Mouse (Mus musculus): ENCODE measurements around the gene Abcb8. TPM values are rescaled to one million over a fixed set of nuclear protein-coding genes. Genes with fewer than 3 reads are reported as not detected.

The Abcb8 gene
- 46.2 TPM for polyA plus RNA-seq (2015; fragmentation: Illumina TruSeq; extraction: RNeasy Lipid Tissue Mini Kit (QIAGEN cat#74804); ENCODE audit: low read depth, low replicate concordance)

GRCm38 (mm10) chr5:24393392-24393997, at the start of gene Abcb8:
Abcb8 (plus strand) TSS chr5:24393663.

DNA sequence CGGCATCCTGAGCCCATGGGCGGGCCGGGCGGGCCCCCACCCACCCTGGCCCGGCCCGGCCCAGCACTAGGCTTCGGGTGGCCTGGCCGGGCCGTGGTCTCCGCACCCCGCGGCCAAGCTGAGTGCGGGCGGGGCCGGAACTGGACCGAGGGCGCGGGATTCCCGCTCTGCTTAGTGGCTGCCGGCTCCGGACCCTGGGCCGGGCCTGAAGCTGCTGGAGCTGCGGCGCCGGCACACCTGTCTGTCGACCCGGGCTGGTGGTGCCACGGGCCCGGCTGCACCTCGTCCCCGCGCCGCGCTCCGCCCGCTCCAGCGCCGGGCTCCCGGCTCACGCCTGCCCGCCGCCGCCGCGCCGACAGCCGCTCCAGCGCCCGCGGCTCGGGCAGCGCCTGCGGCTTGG, 42.2 kb upstream of the Abcb8 start, which contains the start of gene Kcnh2:
Gene Kcnh2 (minus strand): TSS at position 327 of the 400 bp plus-strand sequence.

DNA sequence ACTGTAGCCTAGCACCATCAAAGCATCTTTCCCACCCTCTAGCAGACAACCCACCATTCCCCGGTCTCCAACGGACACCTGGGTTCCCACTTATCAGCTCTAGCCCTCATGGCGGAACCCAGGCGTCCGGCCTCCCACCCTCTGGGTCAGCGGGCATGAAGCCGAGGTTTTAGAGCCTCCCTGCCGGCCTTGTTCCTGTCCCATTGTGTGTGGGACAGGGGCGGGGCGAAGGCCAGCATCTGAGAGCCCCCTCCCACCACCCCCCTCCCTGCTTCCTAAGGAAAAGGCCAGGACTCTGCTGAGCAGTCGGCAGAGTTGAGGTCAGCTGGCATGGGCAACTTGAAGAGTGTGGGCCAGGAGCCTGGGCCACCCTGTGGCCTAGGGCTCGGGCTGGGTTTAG, 29.0 kb upstream of the Abcb8 start, which contains the start of gene Nos3:
Gene Nos3 (plus strand): TSS at position 303 of the 400 bp plus-strand sequence.

GRCm38 (mm10) chr5:24391864-24392263, 1.6 kb upstream of the Abcb8 start, which contains the start of gene Atg9b:
Atg9b (minus strand) TSS chr5:24392143.

GRCm38 (mm10) chr5:24413042-24413693, 19.7 kb downstream of the Abcb8 start, which contains the start of gene Asic3:
Asic3 (plus strand) TSS chr5:24413392.

GRCm38 (mm10) chr5:24423129-24424003, 29.9 kb downstream of the Abcb8 start, which contains the start of the genes Cdk5 and Slc4a2:
Cdk5 (minus strand) TSS chr5:24423530.
Slc4a2 (plus strand) TSS chr5:24423837.

GRCm38 (mm10) chr5:24444746-24445427, 51.4 kb downstream of the Abcb8 start, which contains the start of gene Fastk:
Fastk (minus strand) TSS chr5:24445287.

DNA sequence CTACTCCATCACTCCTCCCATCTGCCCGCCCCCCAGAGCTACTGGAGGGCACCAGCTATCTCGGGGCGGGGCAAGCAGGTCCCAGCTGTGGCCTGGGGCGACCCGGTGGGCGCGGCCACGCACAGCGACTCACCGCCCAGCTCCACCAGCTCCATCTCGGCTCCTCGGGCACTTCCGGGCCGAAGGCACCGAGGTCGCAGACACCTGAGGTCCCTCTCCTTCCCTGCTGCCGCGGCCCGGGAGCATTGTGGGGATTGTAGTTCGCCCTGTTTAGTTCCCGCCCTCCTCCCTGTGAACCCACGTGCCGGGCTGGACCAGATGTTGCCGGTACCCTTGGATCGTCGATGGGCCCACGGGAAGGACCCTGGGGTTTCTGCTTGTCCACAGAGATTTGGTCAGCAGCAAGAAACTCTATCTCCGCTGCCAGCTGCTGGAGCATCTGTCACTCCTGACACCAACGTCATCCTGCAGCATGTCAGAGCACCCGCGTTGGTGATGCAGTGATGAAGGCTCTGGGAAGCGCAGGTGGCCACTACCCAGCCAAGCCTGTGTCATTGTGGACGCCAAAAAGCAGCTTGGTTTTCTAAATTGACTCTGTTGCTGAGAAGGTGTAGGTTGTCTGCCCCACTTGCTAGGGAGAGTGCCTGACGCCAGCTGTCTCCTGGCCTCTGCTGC, 54.3 kb downstream of the Abcb8 start, which contains the start of gene Tmub1:
Gene Tmub1 (minus strand): TSS at position 231 of the 675 bp plus-strand sequence.

GRCm38 (mm10) chr5:24452030-24452690, 58.7 kb downstream of the Abcb8 start, which contains the start of gene Agap3:
Agap3 (plus strand) TSS chr5:24452177.

Other genes starting within 250 kb of the Abcb8 start
- gene Nupl2, start 228.7 kb upstream of the Abcb8 start, polyA plus RNA-seq (2015; fragmentation: Illumina TruSeq; extraction: RNeasy Lipid Tissue Mini Kit (QIAGEN cat#74804); ENCODE audit: low read depth, low replicate concordance), result 8.6 TPM
- gene Kcnh2, start 42.1 kb upstream of the Abcb8 start, polyA plus RNA-seq (2015; fragmentation: Illumina TruSeq; extraction: RNeasy Lipid Tissue Mini Kit (QIAGEN cat#74804); ENCODE audit: low read depth, low replicate concordance), result 22.7 TPM
- 5.9 TPM for gene Nos3, start 28.9 kb upstream of the Abcb8 start, polyA plus RNA-seq (2015; fragmentation: Illumina TruSeq; extraction: RNeasy Lipid Tissue Mini Kit (QIAGEN cat#74804); ENCODE audit: low read depth, low replicate concordance)
- gene Atg9b, start 1.5 kb upstream of the Abcb8 start, polyA plus RNA-seq (2015; fragmentation: Illumina TruSeq; extraction: RNeasy Lipid Tissue Mini Kit (QIAGEN cat#74804); ENCODE audit: low read depth, low replicate concordance), result 6.0 TPM
- 0.19 TPM for gene Asic3, start 19.7 kb downstream of the Abcb8 start, polyA plus RNA-seq (2015; fragmentation: Illumina TruSeq; extraction: RNeasy Lipid Tissue Mini Kit (QIAGEN cat#74804); ENCODE audit: low read depth, low replicate concordance)
- gene Cdk5, start 29.9 kb downstream of the Abcb8 start, polyA plus RNA-seq (2015; fragmentation: Illumina TruSeq; extraction: RNeasy Lipid Tissue Mini Kit (QIAGEN cat#74804); ENCODE audit: low read depth, low replicate concordance), result 176 TPM
- 30.8 TPM for gene Slc4a2, start 30.2 kb downstream of the Abcb8 start, polyA plus RNA-seq (2015; fragmentation: Illumina TruSeq; extraction: RNeasy Lipid Tissue Mini Kit (QIAGEN cat#74804); ENCODE audit: low read depth, low replicate concordance)
- gene Fastk, start 51.6 kb downstream of the Abcb8 start, polyA plus RNA-seq (2015; fragmentation: Illumina TruSeq; extraction: RNeasy Lipid Tissue Mini Kit (QIAGEN cat#74804); ENCODE audit: low read depth, low replicate concordance), result 114 TPM
- 35.1 TPM for gene Tmub1, start 54.2 kb downstream of the Abcb8 start, polyA plus RNA-seq (2015; fragmentation: Illumina TruSeq; extraction: RNeasy Lipid Tissue Mini Kit (QIAGEN cat#74804); ENCODE audit: low read depth, low replicate concordance)
- gene Agap3, start 58.5 kb downstream of the Abcb8 start, polyA plus RNA-seq (2015; fragmentation: Illumina TruSeq; extraction: RNeasy Lipid Tissue Mini Kit (QIAGEN cat#74804); ENCODE audit: low read depth, low replicate concordance), result 378 TPM
- 0.33 TPM for gene Gbx1, start 133.5 kb downstream of the Abcb8 start, polyA plus RNA-seq (2015; fragmentation: Illumina TruSeq; extraction: RNeasy Lipid Tissue Mini Kit (QIAGEN cat#74804); ENCODE audit: low read depth, low replicate concordance)
- gene Asb10, start 147.3 kb downstream of the Abcb8 start, polyA plus RNA-seq (2015; fragmentation: Illumina TruSeq; extraction: RNeasy Lipid Tissue Mini Kit (QIAGEN cat#74804); ENCODE audit: low read depth, low replicate concordance), result 0.24 TPM
- not detected for gene 4931409K22Rik, start 163.1 kb downstream of the Abcb8 start, polyA plus RNA-seq (2015; fragmentation: Illumina TruSeq; extraction: RNeasy Lipid Tissue Mini Kit (QIAGEN cat#74804); ENCODE audit: low read depth, low replicate concordance)
- 99.2 TPM for gene Abcf2, start 183.8 kb downstream of the Abcb8 start, polyA plus RNA-seq (2015; fragmentation: Illumina TruSeq; extraction: RNeasy Lipid Tissue Mini Kit (QIAGEN cat#74804); ENCODE audit: low read depth, low replicate concordance)
- gene Chpf2, start 193.1 kb downstream of the Abcb8 start, polyA plus RNA-seq (2015; fragmentation: Illumina TruSeq; extraction: RNeasy Lipid Tissue Mini Kit (QIAGEN cat#74804); ENCODE audit: low read depth, low replicate concordance), result 25.9 TPM
- gene Smarcd3, start 230.7 kb downstream of the Abcb8 start, polyA plus RNA-seq (2015; fragmentation: Illumina TruSeq; extraction: RNeasy Lipid Tissue Mini Kit (QIAGEN cat#74804); ENCODE audit: low read depth, low replicate concordance), result 96.9 TPM